Mouse (Mus musculus): ENCODE results near the gene Adck1. TPM values are rescaled to one million over a fixed set of nuclear protein-coding genes. Genes with fewer than 3 reads are reported as not detected.

Adck1 gene
- polyA plus RNA-seq, 1 experiment from 2014 or later, result 19.8 TPM

GRCm38 (mm10) chr12:88436962-88437750 lies 76.8 kb downstream of the Adck1 start:
- H3K9me3 ChIP-seq, result no peaks in the 10 kb centered on the region
- H3K4me1 ChIP-seq, result no peaks in the 10 kb centered on the region
- no peak overlapping the region for H3K27ac ChIP-seq
- H3K36me3 ChIP-seq (replicated peaks), result no peaks in the 10 kb centered on the region; the same call in 1 of the 2 replicates
- WGBS, result 91% methylated on average over 15 of the region's 15 CpGs
- no peak overlapping the region for H3K4me3 ChIP-seq
- DNase-seq (ENCODE audit: extremely low spot score, low spot score), result no peak
- H3K27me3 ChIP-seq (ENCODE audit: poor library complexity, severe bottlenecking), result no peaks in the 10 kb centered on the region

- H3K4me3 ChIP-seq, result no peak overlapping the region
- peaks cover under 1% of the 10 kb centered on the region; the same call in 1 of the 2 replicates for H3K4me1 ChIP-seq
- DNase-seq (ENCODE audit: extremely low spot score, low spot score), result no peak
- H3K27me3 ChIP-seq (ENCODE audit: poor library complexity, severe bottlenecking), result no peaks in the 10 kb centered on the region
- no peak overlapping the region for H3K27ac ChIP-seq
- 84% methylated on average over 14 of the region's 14 CpGs for WGBS
- H3K9me3 ChIP-seq, result no peaks in the 10 kb centered on the region
- H3K36me3 ChIP-seq (replicated peaks), result no peaks in the 10 kb centered on the region; the same call in 1 of the 2 replicates
These were observed 81.8 kb downstream of the Adck1 start for GRCm38 (mm10) chr12:88441922-88442809.

- DNase-seq (ENCODE audit: extremely low spot score, low spot score), result no peak
- Histone ChIP-seq H3K4me1 (peaks cover 3% of the 10 kb centered on the region; the same call in 1 of the 2 replicates), H3K4me3 (no peak overlapping the region), H3K9me3 (no peaks in the 10 kb centered on the region), H3K27me3 (ENCODE audit: poor library complexity, severe bottlenecking) (peaks cover 7% of the 10 kb centered on the region; the same call in 1 of the 2 replicates), H3K27ac (no peak overlapping the region), H3K36me3 (replicated peaks) (peaks cover 8% of the 10 kb centered on the region; the same call in 1 of the 2 replicates)
- 90% methylated on average over 5 of the region's 5 CpGs for WGBS
These were observed 83.7 kb downstream of the Adck1 start for GRCm38 (mm10) chr12:88444040-88444439.

- peaks cover 5% of the 10 kb centered on the region for H3K4me1 ChIP-seq
- no peak for DNase-seq (ENCODE audit: extremely low spot score, low spot score)
- H3K27ac ChIP-seq, result no peak overlapping the region
- WGBS, result 91% methylated on average over 3 of the region's 3 CpGs
- peaks cover 13% of the 10 kb centered on the region; the same call in 1 of the 2 replicates for H3K27me3 ChIP-seq (ENCODE audit: poor library complexity, severe bottlenecking)
- no peak overlapping the region for H3K4me3 ChIP-seq
- peaks cover 15% of the 10 kb centered on the region; the same call in 1 of the 2 replicates for H3K36me3 ChIP-seq (replicated peaks)
- no peaks in the 10 kb centered on the region for H3K9me3 ChIP-seq
These were observed 85.1 kb downstream of the Adck1 start for GRCm38 (mm10) chr12:88445471-88445870.

GRCm38 (mm10) chr12:88450658-88451563 lies 90.6 kb downstream of the Adck1 start:
- Histone ChIP-seq H3K36me3 (replicated peaks) (peaks cover 17% of the 10 kb centered on the region; the same call in 1 of the 2 replicates), H3K9me3 (no peaks in the 10 kb centered on the region), H3K27me3 (ENCODE audit: poor library complexity, severe bottlenecking) (peaks cover 20% of the 10 kb centered on the region; the same call in 1 of the 2 replicates), H3K27ac (no peak overlapping the region), H3K4me1 (peaks cover 9% of the 10 kb centered on the region), H3K4me3 (no peak overlapping the region)
- 65% methylated on average over 4 of the region's 4 CpGs for WGBS
- DNase-seq (ENCODE audit: extremely low spot score, low spot score), result no peak

- Histone ChIP-seq H3K4me3 (no peak overlapping the region), H3K4me1 (peaks cover 5% of the 10 kb centered on the region), H3K27ac (no peak overlapping the region), H3K9me3 (no peaks in the 10 kb centered on the region), H3K27me3 (ENCODE audit: poor library complexity, severe bottlenecking) (peaks cover 6% of the 10 kb centered on the region; the same call in 1 of the 2 replicates), H3K36me3 (replicated peaks) (peaks cover 2% of the 10 kb centered on the region; the same call in 1 of the 2 replicates)
- WGBS, result 94% methylated on average over 12 of the region's 12 CpGs
- no peak for DNase-seq (ENCODE audit: extremely low spot score, low spot score)
These were observed 94.5 kb downstream of the Adck1 start for GRCm38 (mm10) chr12:88454701-88455410.

GRCm38 (mm10) chr12:88457021-88457420 lies 96.7 kb downstream of the Adck1 start:
- no peak overlapping the region for H3K4me3 ChIP-seq
- peaks cover 6% of the 10 kb centered on the region; the same call in 1 of the 2 replicates for H3K27me3 ChIP-seq (ENCODE audit: poor library complexity, severe bottlenecking)
- peaks cover 6% of the 10 kb centered on the region for H3K36me3 ChIP-seq (replicated peaks)
- H3K4me1 ChIP-seq, result no peaks in the 10 kb centered on the region
- no peaks in the 10 kb centered on the region for H3K9me3 ChIP-seq
- 93% methylated on average over 1 of the region's 1 CpGs for WGBS
- no peak overlapping the region for H3K27ac ChIP-seq
- no peak for DNase-seq (ENCODE audit: extremely low spot score, low spot score)

GRCm38 (mm10) chr12:88458936-88459335 lies 98.6 kb downstream of the Adck1 start:
- H3K4me3 ChIP-seq, result no peak overlapping the region
- 94% methylated on average over 12 of the region's 12 CpGs for WGBS
- no peak overlapping the region for H3K27ac ChIP-seq
- no peaks in the 10 kb centered on the region for H3K9me3 ChIP-seq
- H3K4me1 ChIP-seq, result no peaks in the 10 kb centered on the region
- DNase-seq (ENCODE audit: extremely low spot score, low spot score), result no peak
- H3K36me3 ChIP-seq (replicated peaks), result peaks cover 6% of the 10 kb centered on the region
- H3K27me3 ChIP-seq (ENCODE audit: poor library complexity, severe bottlenecking), result no peaks in the 10 kb centered on the region

GRCm38 (mm10) chr12:88459461-88459860 lies 99.1 kb downstream of the Adck1 start:
- WGBS, result 80% methylated on average over 1 of the region's 1 CpGs
- no peaks in the 10 kb centered on the region for H3K27me3 ChIP-seq (ENCODE audit: poor library complexity, severe bottlenecking)
- no peaks in the 10 kb centered on the region for H3K9me3 ChIP-seq
- H3K4me3 ChIP-seq, result no peak overlapping the region
- H3K4me1 ChIP-seq, result no peaks in the 10 kb centered on the region
- peaks cover 6% of the 10 kb centered on the region for H3K36me3 ChIP-seq (replicated peaks)
- no peak for DNase-seq (ENCODE audit: extremely low spot score, low spot score)
- no peak overlapping the region for H3K27ac ChIP-seq

- peaks cover 6% of the 10 kb centered on the region for H3K36me3 ChIP-seq (replicated peaks)
- WGBS, result 88% methylated on average over 6 of the region's 6 CpGs
These were observed 100.7 kb downstream of the Adck1 start for GRCm38 (mm10) chr12:88461026-88461425.

GRCm38 (mm10) chr12:88463588-88464290 lies 103.4 kb downstream of the Adck1 start:
- Histone ChIP-seq H3K4me3 (no peak overlapping the region), H3K27me3 (ENCODE audit: poor library complexity, severe bottlenecking) (no peaks in the 10 kb centered on the region), H3K4me1 (no peaks in the 10 kb centered on the region), H3K9me3 (no peaks in the 10 kb centered on the region), H3K36me3 (replicated peaks) (peaks cover 6% of the 10 kb centered on the region), H3K27ac (no peak overlapping the region)
- WGBS, result 81% methylated on average over 10 of the region's 10 CpGs
- DNase-seq (ENCODE audit: extremely low spot score, low spot score), result no peak

More at GRCm38 (mm10) chr12:88461026-88461425, 100.7 kb downstream of the Adck1 start:
- H3K4me3 ChIP-seq, result no peak overlapping the region
- no peaks in the 10 kb centered on the region for H3K9me3 ChIP-seq
- no peaks in the 10 kb centered on the region for H3K27me3 ChIP-seq (ENCODE audit: poor library complexity, severe bottlenecking)
- no peak overlapping the region for H3K27ac ChIP-seq
- no peaks in the 10 kb centered on the region for H3K4me1 ChIP-seq
- DNase-seq (ENCODE audit: extremely low spot score, low spot score), result no peak

All from forebrain, embryonic 10.5 days (tissue).